Mouse (Mus musculus) hindbrain, embryonic 16.5 days (tissue): ENCODE results near the gene Amer2. TPM values are rescaled to one million over a fixed set of nuclear protein-coding genes. Genes with fewer than 3 reads are reported as not detected.
A peak's percentile ranks its signal among the peaks of the same experiment; 100 is the strongest.

Experiments used
- ATAC-seq: fragments of 200-750 bp; cut with Nextera tagmentation; 2 replicates; pipeline ENCODE4 v1.8.0; 2017; ENCODE audit warnings: moderate TSS enrichment, moderate library complexity
- H3K27ac ChIP-seq: fragments of 300-500 bp; sonication (generic); 2 replicates; pipeline ENCODE4 v1.5.1; 2014; ENCODE audit warnings: low read depth, mild to moderate bottlenecking, control low read depth, low read length, moderate library complexity
- H3K27me3 ChIP-seq: fragments of 300-500 bp; sonication (generic); replicated peaks from 2 replicates; pipeline ENCODE4 v1.6.1; 2014; ENCODE audit warnings: low read length; ENCODE audit not compliant: control insufficient read depth, insufficient read depth
- H3K36me3 ChIP-seq: fragments of 300-500 bp; sonication (generic); 2 replicates; pipeline ENCODE4 v1.6.1; 2014; ENCODE audit warnings: mild to moderate bottlenecking, low read length, moderate library complexity, mixed read lengths; ENCODE audit not compliant: control insufficient read depth, insufficient read depth
- H3K4me1 ChIP-seq: fragments of 300-500 bp; sonication (generic); 2 replicates; pipeline ENCODE4 v1.6.1; 2014; ENCODE audit warnings: low read depth, low read length; ENCODE audit not compliant: control insufficient read depth, insufficient read depth
- H3K4me2 ChIP-seq: fragments of 300-500 bp; sonication (generic); 2 replicates; pipeline ENCODE4 v1.6.1; 2014; ENCODE audit warnings: mild to moderate bottlenecking, low read length, control low read depth, moderate library complexity
- H3K4me3 ChIP-seq: fragments of 300-500 bp; sonication (generic); 2 replicates; pipeline ENCODE4 v1.5.1; 2014; ENCODE audit warnings: mild to moderate bottlenecking, low read length, control low read depth, moderate library complexity
- H3K9ac ChIP-seq: fragments of 300-500 bp; sonication (generic); 2 replicates; pipeline ENCODE4 v1.6.1; 2014; ENCODE audit warnings: low read depth, mild to moderate bottlenecking, control low read depth, low read length, moderate library complexity
- H3K9me3 ChIP-seq: fragments of 300-500 bp; sonication (generic); 2 replicates; pipeline ENCODE4 v1.6.1; 2014; ENCODE audit warnings: mild to moderate bottlenecking, low read length, moderate library complexity; ENCODE audit not compliant: control insufficient read depth
- WGBS: fragments of 180-500 bp; shearing (Covaris S2); extraction: QIAGEN DNeasy Blood & Tissue Kit; methylation state at CpG from one replicate; pipeline ENCODE4 v1.1.7; 2014; 5-methylcytosine and 5-hydroxymethylcytosine counted together
- polyA plus RNA-seq: library from polyadenylated mRNA; unstranded; fragments of >200 nt; fragmentation: Nextera tagmentation; extraction: Ambion mirVana; gene quantifications from 2 replicates; pipeline ENCODE4 v1.2.1, GENCODE M21; 2015

Gene Amer2
- polyA plus RNA-seq, 1 experiment from 2014 or later = 19.3 TPM

DNA sequence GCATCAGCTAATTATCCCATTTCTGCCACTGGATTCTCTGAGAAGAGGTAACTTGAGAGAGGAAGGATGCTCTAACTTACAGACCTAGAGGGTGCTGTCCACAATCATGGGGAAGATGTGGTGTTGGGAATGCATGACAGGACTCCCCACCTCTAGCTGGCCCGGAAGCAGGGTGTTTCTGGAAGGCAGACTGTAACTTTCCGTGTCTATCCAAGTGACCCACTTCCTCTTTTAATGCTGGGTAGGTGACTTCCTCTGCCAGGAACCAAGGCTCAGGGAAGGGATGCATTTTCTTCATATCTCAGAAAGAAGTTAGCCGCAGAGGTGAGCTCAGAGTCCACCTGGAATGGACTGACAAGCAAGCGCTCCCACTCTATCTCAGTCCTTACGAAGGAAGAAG, 33.5 kb downstream of the Amer2 start:
- Histone ChIP-seq H3K4me1 (peaks cover 14% of the 10 kb centered on the region), H3K27ac (no peak overlapping the region), H3K9me3 (no peaks in the 10 kb centered on the region), H3K27me3 (no peaks in the 10 kb centered on the region), H3K9ac (no peak overlapping the region), H3K4me2 (no peak overlapping the region), H3K4me3 (no peak overlapping the region), H3K36me3 (no peaks in the 10 kb centered on the region)
- ATAC-seq = no peak
- 94% methylated on average over 5 of the region's 5 CpGs for WGBS

DNA sequence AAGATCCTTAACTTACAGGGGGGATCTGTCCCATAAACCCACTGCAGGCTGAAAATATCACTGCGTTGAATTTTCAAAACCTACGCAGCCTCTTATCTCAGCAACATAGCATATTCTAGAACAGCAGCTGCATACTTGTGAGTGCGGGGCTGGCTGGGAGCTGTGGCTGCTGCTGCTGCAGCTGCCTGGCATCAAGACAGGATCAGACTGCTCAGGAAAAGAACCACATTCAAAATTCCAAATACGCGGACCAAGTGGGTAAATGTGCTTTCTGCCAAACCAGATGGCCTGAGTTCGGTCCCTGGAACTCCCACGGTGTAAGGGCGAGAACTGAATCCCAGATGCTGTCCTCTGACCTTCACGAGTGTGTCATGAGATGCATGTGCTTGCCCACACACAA, 34.3 kb downstream of the Amer2 start:
- Histone ChIP-seq H3K27ac (no peak overlapping the region), H3K4me2 (no peak overlapping the region), H3K27me3 (no peaks in the 10 kb centered on the region), H3K4me1 (peaks cover 14% of the 10 kb centered on the region), H3K4me3 (no peak overlapping the region), H3K9ac (no peak overlapping the region), H3K9me3 (no peaks in the 10 kb centered on the region), H3K36me3 (no peaks in the 10 kb centered on the region)
- ATAC-seq = no peak
- whole genome bisulfite sequencing = 65% methylated on average over 9 of the region's 9 CpGs

- Histone ChIP-seq H3K27me3 (no peaks in the 10 kb centered on the region), H3K4me3 (no peak overlapping the region), H3K4me2 (peak overlapping the region; percentile 47), H3K27ac (peak overlapping the region; percentile 64), H3K9ac (0 out of 2 replicates have a peak overlapping the region, but pooled peaks have one; percentile 13), H3K4me1 (peaks cover 17% of the 10 kb centered on the region), H3K36me3 (no peaks in the 10 kb centered on the region), H3K9me3 (no peaks in the 10 kb centered on the region)
- peak; percentile 87 for ATAC-seq
- 13% methylated on average over 12 of the region's 12 CpGs for WGBS
These were observed 36.8 kb downstream of the Amer2 start for GRCm38 (mm10) chr14:60409702-60410491.

GRCm38 (mm10) chr14:60411229-60411628, 38.2 kb downstream of the Amer2 start:
- no peak overlapping the region for H3K4me3 ChIP-seq
- no peak overlapping the region for H3K27ac ChIP-seq
- H3K9ac ChIP-seq = no peak overlapping the region
- H3K27me3 ChIP-seq = no peaks in the 10 kb centered on the region
- H3K4me2 ChIP-seq = no peak overlapping the region
- H3K36me3 ChIP-seq = no peaks in the 10 kb centered on the region
- H3K4me1 ChIP-seq = peaks cover 20% of the 10 kb centered on the region
- no peak for ATAC-seq
- WGBS = 49% methylated on average over 6 of the region's 6 CpGs
- H3K9me3 ChIP-seq = no peaks in the 10 kb centered on the region

DNA sequence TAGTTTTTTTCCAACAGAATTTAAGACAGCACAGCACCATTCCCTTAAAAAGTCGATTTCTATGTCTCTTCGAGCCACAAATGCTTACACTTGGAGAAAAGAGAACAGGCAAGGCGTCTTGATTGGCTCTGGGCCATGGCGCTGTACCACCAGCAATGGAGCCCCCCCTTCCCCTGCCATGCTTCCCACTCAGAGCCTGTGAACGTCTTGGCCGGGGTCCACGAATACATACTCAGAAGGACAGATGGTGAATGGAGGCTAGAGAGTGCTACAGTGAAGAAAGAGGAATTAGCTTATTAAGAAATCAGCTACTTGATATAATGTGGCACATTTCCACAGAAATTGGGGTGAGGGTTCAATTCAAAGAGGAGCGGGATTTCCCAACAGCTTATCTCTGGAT, 41.6 kb downstream of the Amer2 start:
- Histone ChIP-seq H3K4me2 (peak overlapping the region; percentile 7; the same call in 1 of the 2 replicates), H3K27me3 (no peaks in the 10 kb centered on the region), H3K4me1 (peaks cover 15% of the 10 kb centered on the region), H3K9me3 (no peaks in the 10 kb centered on the region), H3K9ac (0 out of 2 replicates have a peak overlapping the region, but pooled peaks have one; percentile 20), H3K4me3 (no peak overlapping the region), H3K27ac (peak overlapping the region; percentile 60), H3K36me3 (no peaks in the 10 kb centered on the region)
- 48% methylated on average over 8 of the region's 8 CpGs for WGBS
- ATAC-seq = peak; percentile 80

DNA sequence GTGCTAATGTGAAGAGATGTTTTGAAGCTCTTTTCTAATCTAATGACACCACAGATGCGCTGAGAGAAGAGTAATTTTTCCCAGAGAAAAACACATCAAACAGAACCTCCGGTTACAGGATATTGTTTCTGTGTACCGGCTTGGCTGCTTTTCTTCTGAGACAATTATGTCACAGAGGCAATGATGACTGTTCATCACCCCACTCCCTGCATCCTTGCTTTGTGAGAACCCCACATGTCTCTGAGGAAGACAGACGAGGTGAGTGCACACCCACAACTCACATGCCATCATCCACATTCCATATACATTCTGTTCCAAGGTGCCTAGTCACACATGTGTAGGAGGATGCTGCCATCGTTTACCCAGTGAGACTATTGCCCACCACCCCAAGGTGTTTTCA, 44.9 kb downstream of the Amer2 start:
- no peaks in the 10 kb centered on the region for H3K27me3 ChIP-seq
- peaks cover 6% of the 10 kb centered on the region for H3K4me1 ChIP-seq
- no peak overlapping the region for H3K27ac ChIP-seq
- no peak overlapping the region for H3K9ac ChIP-seq
- whole genome bisulfite sequencing = 73% methylated on average over 5 of the region's 5 CpGs
- no peak overlapping the region for H3K4me3 ChIP-seq
- no peak overlapping the region for H3K4me2 ChIP-seq
- no peaks in the 10 kb centered on the region for H3K9me3 ChIP-seq
- no peaks in the 10 kb centered on the region for H3K36me3 ChIP-seq
- ATAC-seq = no peak

- no peaks in the 10 kb centered on the region for H3K36me3 ChIP-seq
- ATAC-seq = no peak
- 92% methylated on average over 2 of the region's 2 CpGs for WGBS
- H3K9ac ChIP-seq = no peak overlapping the region
- no peak overlapping the region for H3K4me2 ChIP-seq
- H3K27ac ChIP-seq = no peak overlapping the region
- H3K4me1 ChIP-seq = no peaks in the 10 kb centered on the region; the same call in 1 of the 2 replicates
- no peaks in the 10 kb centered on the region for H3K27me3 ChIP-seq
- H3K9me3 ChIP-seq = no peaks in the 10 kb centered on the region
- no peak overlapping the region for H3K4me3 ChIP-seq
These were observed 49.9 kb downstream of the Amer2 start for GRCm38 (mm10) chr14:60422920-60423319.

- no peak overlapping the region for H3K9ac ChIP-seq
- H3K4me2 ChIP-seq = no peak overlapping the region
- H3K4me3 ChIP-seq = no peak overlapping the region
- peaks cover 8% of the 10 kb centered on the region for H3K4me1 ChIP-seq
- no peak for ATAC-seq
- H3K27ac ChIP-seq = no peak overlapping the region
- H3K27me3 ChIP-seq = no peaks in the 10 kb centered on the region
- H3K36me3 ChIP-seq = no peaks in the 10 kb centered on the region
- no peaks in the 10 kb centered on the region for H3K9me3 ChIP-seq
- 74% methylated on average over 3 of the region's 3 CpGs for WGBS
These were observed 51.1 kb downstream of the Amer2 start for GRCm38 (mm10) chr14:60424174-60424573.

DNA sequence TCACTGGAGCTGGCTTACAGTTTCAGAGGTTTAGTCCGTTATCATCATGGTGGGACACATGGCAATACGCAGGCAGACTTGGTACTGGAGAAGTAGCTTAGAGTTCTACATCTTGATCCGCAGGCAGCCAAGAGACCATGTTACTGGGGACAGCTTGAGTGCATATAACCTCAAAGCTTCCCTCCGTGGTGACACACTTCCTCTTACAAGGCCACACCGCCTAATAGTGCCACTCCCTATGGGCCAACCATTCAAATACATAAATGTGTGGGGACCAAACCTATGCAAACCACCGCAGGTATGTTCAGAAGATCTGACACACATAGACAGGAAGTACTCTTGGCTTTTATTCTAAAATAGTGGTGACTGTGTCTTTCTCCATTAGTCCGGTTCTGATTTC, 52.5 kb downstream of the Amer2 start:
- Histone ChIP-seq H3K4me3 (no peak overlapping the region), H3K36me3 (no peaks in the 10 kb centered on the region), H3K27ac (no peak overlapping the region), H3K9me3 (no peaks in the 10 kb centered on the region), H3K4me2 (no peak overlapping the region), H3K4me1 (peaks cover 10% of the 10 kb centered on the region), H3K9ac (no peak overlapping the region), H3K27me3 (no peaks in the 10 kb centered on the region)
- WGBS = 93% methylated on average over 7 of the region's 7 CpGs
- ATAC-seq = no peak
